Mouse (Mus musculus): Measurements from ENCODE around the gene Ulk2.
A peak's percentile ranks its signal among the peaks of the same experiment; 100 is the strongest.

Ulk2 gene

GRCm38 (mm10) chr11:61761584-61762407 lies 93.1 kb downstream of the Ulk2 start, which contains the start of gene Prpsap2:
Prpsap2 (minus strand) TSS chr11:61762088.
- DNase-seq (ENCODE audit: low read depth, low spot score): peak; percentile 99

- DNase-seq (ENCODE audit: low read depth, low spot score): peak; percentile 61
Measured at GRCm38 (mm10) chr11:61760518-61760917, 94.4 kb downstream of the Ulk2 start.

GRCm38 (mm10) chr11:61757151-61757550 lies 97.7 kb downstream of the Ulk2 start:
- no peak for DNase-seq (ENCODE audit: low read depth, low spot score)

- peak; percentile 51 for DNase-seq (ENCODE audit: low read depth, low spot score)
Measured at GRCm38 (mm10) chr11:61751612-61752011, 103.3 kb downstream of the Ulk2 start.

GRCm38 (mm10) chr11:61747161-61747560 lies 107.7 kb downstream of the Ulk2 start:
- DNase-seq (ENCODE audit: low read depth, low spot score): peak; percentile 17

GRCm38 (mm10) chr11:61745781-61746180 lies 109.1 kb downstream of the Ulk2 start:
- DNase-seq (ENCODE audit: low read depth, low spot score): no peak

GRCm38 (mm10) chr11:61744460-61744859 lies 110.4 kb downstream of the Ulk2 start:
- peak; percentile 45 for DNase-seq (ENCODE audit: low read depth, low spot score)

- DNase-seq (ENCODE audit: low read depth, low spot score): no peak
Measured at GRCm38 (mm10) chr11:61743768-61744167, 111.1 kb downstream of the Ulk2 start.

- DNase-seq (ENCODE audit: low read depth, low spot score): peak; percentile 9
Measured at GRCm38 (mm10) chr11:61740500-61740899, 114.4 kb downstream of the Ulk2 start.

- no peak for DNase-seq (ENCODE audit: low read depth, low spot score)
Measured at GRCm38 (mm10) chr11:61737290-61737689, 117.6 kb downstream of the Ulk2 start.

- no peak for DNase-seq (ENCODE audit: low read depth, low spot score)
Measured at GRCm38 (mm10) chr11:61732672-61733071, 122.2 kb downstream of the Ulk2 start.

GRCm38 (mm10) chr11:61728037-61728436 lies 126.8 kb downstream of the Ulk2 start:
- no peak for DNase-seq (ENCODE audit: low read depth, low spot score)

Data from 3T3-L1 (cell line).